Mouse (Mus musculus) kidney, embryonic 16.5 days (tissue): ENCODE measurements at regions not wholly inside any gene's neighbourhood (a gene's known extent, or its start where the extent isn't known, plus 50 kb on each side); places are given as distances from the start of the nearest gene placed in this dataset.
"Not testable (repeated sequence)": the region's sequence is repeated elsewhere in the genome, so short reads cannot be mapped to it uniquely, and the experiment has no call there.

Experiments
- ATAC-seq: fragments of 200-750 bp; cut with Nextera tagmentation; 2 replicates; pipeline ENCODE4 v1.8.0; 2017; ENCODE audit warnings: moderate TSS enrichment; ENCODE audit not compliant: low FRiP score, low TSS enrichment
- H3K27ac ChIP-seq: fragments of 300-500 bp; sonication (generic); 2 replicates; pipeline ENCODE4 v1.5.1; 2014; ENCODE audit warnings: low read length
- H3K27me3 ChIP-seq: fragments of 300-500 bp; sonication (generic); 2 replicates; pipeline ENCODE4 v1.6.1; 2014; ENCODE audit warnings: low read length, control low read depth, mixed read lengths; ENCODE audit not compliant: insufficient read depth
- H3K36me3 ChIP-seq: fragments of 300-500 bp; sonication (generic); 2 replicates; pipeline ENCODE4 v1.6.1; 2014; ENCODE audit warnings: low read length, control low read depth, mixed read lengths; ENCODE audit not compliant: insufficient read depth
- H3K4me1 ChIP-seq: fragments of 300-500 bp; sonication (generic); 2 replicates; pipeline ENCODE4 v1.6.1; 2014; ENCODE audit warnings: low read length, control low read depth, mixed read lengths; ENCODE audit not compliant: insufficient read depth
- H3K4me2 ChIP-seq: fragments of 300-500 bp; sonication (generic); replicated peaks from 2 replicates; pipeline ENCODE4 v1.6.1; 2014; ENCODE audit warnings: low read depth, low read length
- H3K4me3 ChIP-seq: fragments of 300-500 bp; sonication (generic); 2 replicates; pipeline ENCODE4 v1.5.1; 2014; ENCODE audit warnings: mild to moderate bottlenecking, low read length
- H3K9ac ChIP-seq: fragments of 300-500 bp; sonication (generic); replicated peaks from 2 replicates; pipeline ENCODE4 v1.6.1; 2014; ENCODE audit warnings: low read length
- H3K9me3 ChIP-seq: fragments of 300-500 bp; sonication (generic); 2 replicates; pipeline ENCODE4 v1.6.1; 2016; ENCODE audit warnings: low read length, control low read depth
- WGBS: fragments of 180-500 bp; shearing (Covaris S2); extraction: QIAGEN DNeasy Blood & Tissue Kit; methylation state at CpG from one replicate; pipeline ENCODE4 v1.1.7; 2014; 5-methylcytosine and 5-hydroxymethylcytosine counted together

GRCm38 (mm10) chr8:89516602-89517001, 472.6 kb upstream of the Sall1 start:
- Histone ChIP-seq H3K9ac (no peak overlapping the region), H3K27me3 (no peaks in the 10 kb centered on the region), H3K9me3 (no peaks in the 10 kb centered on the region), H3K27ac (no peak overlapping the region), H3K4me2 (no peak overlapping the region), H3K36me3 (no peaks in the 10 kb centered on the region), H3K4me1 (peaks cover 9% of the 10 kb centered on the region), H3K4me3 (no peak overlapping the region)
- 59% methylated on average over 2 of the region's 2 CpGs for WGBS
- no peak for ATAC-seq

- H3K36me3 ChIP-seq = no peaks in the 10 kb centered on the region
- H3K4me1 ChIP-seq = peaks cover 9% of the 10 kb centered on the region
- H3K27me3 ChIP-seq = no peaks in the 10 kb centered on the region
- no peak overlapping the region for H3K9ac ChIP-seq
- H3K4me3 ChIP-seq = no peak overlapping the region
- no peak overlapping the region for H3K4me2 ChIP-seq
- H3K9me3 ChIP-seq = no peaks in the 10 kb centered on the region
- no peak for ATAC-seq
- WGBS = 78% methylated on average over 3 of the region's 3 CpGs
- no peak overlapping the region for H3K27ac ChIP-seq
These were observed 470.3 kb upstream of the Sall1 start for GRCm38 (mm10) chr8:89514270-89514669.

DNA sequence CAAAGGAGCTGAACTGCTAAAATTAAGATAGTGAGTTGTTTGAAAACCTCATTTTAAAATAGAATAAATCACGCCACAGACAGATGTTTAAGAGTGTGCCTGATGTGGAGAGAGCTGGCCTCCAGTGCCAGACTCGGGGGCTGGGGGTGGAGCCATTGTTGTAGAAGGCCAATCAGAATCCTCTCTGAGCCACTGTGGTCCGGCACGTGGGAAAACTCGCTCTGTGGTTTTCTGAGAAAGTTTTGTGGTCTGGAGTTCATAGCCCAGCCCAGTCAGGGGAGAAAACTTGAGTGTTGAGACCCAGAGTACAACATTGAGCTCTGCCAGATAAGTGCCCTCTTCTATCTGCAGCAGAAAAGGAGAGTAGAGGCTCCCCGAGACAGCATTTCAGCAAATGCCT, 463.7 kb upstream of the Sall1 start:
- no peak for ATAC-seq
- Histone ChIP-seq H3K4me2 (no peak overlapping the region), H3K4me3 (no peak overlapping the region), H3K27me3 (no peaks in the 10 kb centered on the region), H3K27ac (no peak overlapping the region), H3K36me3 (no peaks in the 10 kb centered on the region), H3K9ac (no peak overlapping the region), H3K4me1 (no peaks in the 10 kb centered on the region), H3K9me3 (no peaks in the 10 kb centered on the region)
- WGBS = 63% methylated on average over 6 of the region's 6 CpGs

DNA sequence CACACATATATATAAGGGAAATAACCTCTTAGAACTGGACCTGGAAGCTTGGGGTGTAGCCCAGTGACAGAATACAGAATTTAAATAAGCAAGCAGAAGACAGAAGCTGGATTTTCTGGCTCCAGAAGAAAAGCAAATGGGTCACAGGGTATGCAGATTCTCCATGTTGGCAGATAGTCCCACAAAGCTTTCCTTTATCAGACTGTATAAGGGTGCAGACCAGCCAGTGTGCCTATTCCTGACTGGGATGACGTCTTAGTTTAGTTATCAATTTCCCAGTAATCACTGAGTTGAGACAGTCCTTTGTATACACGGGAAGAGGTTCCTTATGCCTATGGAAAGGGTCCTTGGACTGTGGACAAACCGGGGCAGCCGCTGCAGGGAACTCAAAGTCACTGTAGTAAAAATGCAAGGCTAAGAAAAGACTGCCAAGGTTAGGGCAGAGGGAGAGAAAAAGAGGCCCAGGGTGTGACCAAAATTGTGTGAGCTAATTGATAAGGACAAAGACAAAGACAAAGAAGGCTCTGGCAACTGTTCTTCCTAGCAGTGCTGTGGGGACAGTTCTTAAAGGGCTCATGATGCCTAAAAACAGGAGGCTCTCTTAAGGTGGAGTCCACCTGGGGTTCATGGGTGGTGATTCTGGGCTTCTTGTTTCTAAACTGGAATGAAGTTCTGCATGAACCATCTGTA, 459.7 kb upstream of the Sall1 start:
- Histone ChIP-seq H3K27me3 (no peaks in the 10 kb centered on the region), H3K9me3 (no peaks in the 10 kb centered on the region), H3K27ac (no peak overlapping the region), H3K4me1 (no peaks in the 10 kb centered on the region), H3K4me2 (no peak overlapping the region), H3K9ac (no peak overlapping the region), H3K4me3 (no peak overlapping the region), H3K36me3 (no peaks in the 10 kb centered on the region)
- no peak for ATAC-seq
- WGBS = 79% methylated on average over 4 of the region's 4 CpGs

DNA sequence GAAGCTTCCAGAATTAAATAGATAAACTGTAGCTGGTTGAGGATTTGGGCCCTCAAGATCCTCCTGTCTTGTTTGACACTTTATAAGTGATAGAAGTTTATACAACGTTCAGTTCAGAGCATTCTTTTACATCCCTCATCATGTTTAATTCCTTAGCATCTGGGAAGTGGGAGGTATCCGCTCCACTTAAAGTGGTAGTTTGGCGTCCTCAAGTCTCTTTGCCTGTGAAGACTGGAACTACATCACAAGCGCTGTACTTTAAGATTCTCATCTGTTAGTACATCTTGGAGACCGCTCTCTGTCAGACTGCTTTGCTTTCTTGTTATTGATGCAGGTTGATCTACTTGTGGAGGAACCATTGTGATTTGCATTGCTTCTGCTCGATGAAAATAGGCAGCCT, 459.1 kb upstream of the Sall1 start:
- Histone ChIP-seq H3K36me3 (no peaks in the 10 kb centered on the region), H3K9ac (no peak overlapping the region), H3K27me3 (no peaks in the 10 kb centered on the region), H3K4me1 (no peaks in the 10 kb centered on the region), H3K27ac (no peak overlapping the region), H3K9me3 (no peaks in the 10 kb centered on the region), H3K4me3 (no peak overlapping the region), H3K4me2 (no peak overlapping the region)
- ATAC-seq = no peak
- WGBS = 90% methylated on average over 6 of the region's 6 CpGs

- Histone ChIP-seq H3K27ac (no peak overlapping the region), H3K9ac (no peak overlapping the region), H3K4me3 (no peak overlapping the region), H3K4me2 (no peak overlapping the region), H3K4me1 (no peaks in the 10 kb centered on the region), H3K9me3 (no peaks in the 10 kb centered on the region), H3K36me3 (no peaks in the 10 kb centered on the region), H3K27me3 (no peaks in the 10 kb centered on the region)
- WGBS = 78% methylated on average over 6 of the region's 6 CpGs
- ATAC-seq = no peak
These were observed 457.8 kb upstream of the Sall1 start for GRCm38 (mm10) chr8:89501756-89502155.

DNA sequence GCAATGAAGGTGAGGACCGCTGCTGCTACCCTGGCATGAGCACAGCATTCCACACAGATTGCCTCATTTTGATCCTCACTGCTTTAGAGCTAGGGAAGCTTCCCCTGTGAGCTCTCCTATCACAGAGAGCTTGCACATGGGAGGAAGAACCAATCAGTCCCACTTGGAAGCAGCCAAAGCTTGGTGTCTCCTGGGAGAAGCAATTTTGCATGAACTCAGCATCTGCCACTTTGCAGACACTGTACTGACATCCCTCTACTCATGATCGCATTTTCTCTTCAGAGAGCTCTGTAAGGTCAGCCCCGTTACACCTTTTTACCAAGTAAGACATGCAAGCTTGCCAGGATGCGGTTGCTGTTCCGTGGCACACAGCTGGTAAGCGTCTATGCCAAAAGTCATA, 455.9 kb upstream of the Sall1 start:
- Histone ChIP-seq H3K4me2 (no peak overlapping the region), H3K9me3 (no peaks in the 10 kb centered on the region), H3K4me3 (no peak overlapping the region), H3K9ac (no peak overlapping the region), H3K27ac (no peak overlapping the region), H3K4me1 (no peaks in the 10 kb centered on the region), H3K36me3 (no peaks in the 10 kb centered on the region), H3K27me3 (no peaks in the 10 kb centered on the region)
- WGBS = 75% methylated on average over 6 of the region's 6 CpGs
- ATAC-seq = no peak

- 46% methylated on average over 6 of the region's 6 CpGs for WGBS
- H3K4me3 ChIP-seq = no peak overlapping the region
- no peak overlapping the region for H3K27ac ChIP-seq
- ATAC-seq = no peak
- H3K36me3 ChIP-seq = no peaks in the 10 kb centered on the region
- H3K27me3 ChIP-seq = no peaks in the 10 kb centered on the region
- H3K4me1 ChIP-seq = no peaks in the 10 kb centered on the region
- H3K9me3 ChIP-seq = no peaks in the 10 kb centered on the region
- no peak overlapping the region for H3K4me2 ChIP-seq
- no peak overlapping the region for H3K9ac ChIP-seq
These were observed 454.2 kb upstream of the Sall1 start for GRCm38 (mm10) chr8:89498088-89498695.

DNA sequence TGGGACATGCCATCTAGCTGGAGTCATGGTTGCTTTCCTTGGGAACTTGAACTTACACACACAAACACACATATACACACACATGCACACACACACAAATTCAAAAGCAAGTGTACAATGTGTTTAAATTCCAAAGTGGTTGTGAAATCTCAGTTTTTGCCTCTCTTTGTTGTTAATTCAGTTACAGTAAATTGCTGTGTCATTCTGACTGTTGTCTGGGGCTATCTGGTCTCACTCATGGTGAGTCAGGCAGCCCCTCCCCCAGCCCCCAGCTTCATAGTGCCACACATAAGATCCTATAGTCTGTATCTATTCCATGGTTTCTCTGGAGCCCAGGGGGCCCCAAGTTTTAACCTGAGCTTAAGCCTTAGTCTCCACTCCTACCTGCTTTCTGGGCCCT, 448.4 kb upstream of the Sall1 start:
- no peaks in the 10 kb centered on the region for H3K4me1 ChIP-seq
- H3K9me3 ChIP-seq = no peaks in the 10 kb centered on the region
- no peaks in the 10 kb centered on the region for H3K36me3 ChIP-seq
- no peaks in the 10 kb centered on the region for H3K27me3 ChIP-seq
- no peak overlapping the region for H3K27ac ChIP-seq
- no peak overlapping the region for H3K4me2 ChIP-seq
- H3K4me3 ChIP-seq = no peak overlapping the region
- no peak for ATAC-seq
- no peak overlapping the region for H3K9ac ChIP-seq

DNA sequence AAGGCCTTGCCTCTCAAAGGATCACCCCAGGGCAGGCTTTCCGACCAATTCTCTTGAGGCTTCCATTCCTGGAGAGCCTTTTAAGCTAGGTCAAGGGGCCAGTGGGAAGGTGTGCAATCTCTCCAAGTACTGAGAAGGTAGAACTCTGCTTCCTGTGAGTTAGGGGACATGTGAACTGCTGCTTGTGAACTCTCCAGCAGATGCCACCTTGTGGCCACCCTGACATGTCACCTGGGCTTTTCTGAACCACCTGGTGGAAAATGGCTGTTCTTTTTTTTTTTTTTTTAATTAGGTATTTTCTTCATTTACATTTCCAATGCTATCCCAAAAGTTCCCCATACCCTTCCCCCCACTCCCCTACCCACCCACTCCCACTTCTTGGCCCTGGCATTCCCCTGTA, 438.5 kb upstream of the Sall1 start:
- not testable (repeated sequence) for H3K27me3 ChIP-seq, H3K36me3 ChIP-seq, H3K9me3 ChIP-seq, H3K9ac ChIP-seq, H3K27ac ChIP-seq, H3K4me3 ChIP-seq, ATAC-seq, H3K4me1 ChIP-seq, H3K4me2 ChIP-seq
- 81% methylated on average over 1 of the region's 1 CpGs for WGBS
